Mouse (Mus musculus) testis, adult 2 months (tissue): ENCODE results near the gene Cyp3a13.

Source experiments
- CTCF ChIP-seq: fragments of 200-500 bp; IDR thresholded peaks from 2 replicates; pipeline ENCODE4 v1.5.1; 2012; ENCODE audit warnings: low read depth, mild to moderate bottlenecking, inconsistent platforms, low read length, moderate library complexity; ENCODE audit not compliant: control insufficient read depth, insufficient read depth, insufficient replicate concordance
- POLR2A ChIP-seq: fragments of 200-500 bp; IDR thresholded peaks from 2 replicates; pipeline ENCODE4 v1.6.1; 2012; ENCODE audit warnings: low read depth, mild to moderate bottlenecking, inconsistent platforms, low read length, moderate library complexity; ENCODE audit not compliant: control insufficient read depth

DNA sequence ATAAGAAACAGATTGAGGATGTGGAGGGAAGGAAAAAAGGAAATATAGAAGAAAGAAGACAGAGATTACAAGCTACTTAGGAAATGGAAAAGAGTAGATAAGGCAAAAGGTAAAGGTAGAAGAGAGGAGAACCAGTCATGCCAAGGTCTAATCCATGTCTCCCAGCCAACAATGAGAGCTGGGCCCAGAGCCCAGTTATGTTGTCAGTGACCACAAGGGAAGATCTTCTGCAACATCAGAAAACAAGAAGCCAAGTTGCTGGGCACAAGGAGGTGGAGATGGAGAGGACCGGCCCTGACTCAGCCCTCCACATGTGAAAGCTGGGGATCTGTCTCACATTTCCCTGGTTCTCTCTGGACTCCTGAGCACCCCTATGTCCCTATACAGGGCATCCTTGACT, 33.8 kb downstream of the Cyp3a13 start:
- no peak for TF ChIP-seq CTCF
- TF ChIP-seq POLR2A = no peak
